Mouse (Mus musculus): ENCODE data around the gene Rab25. TPM values are rescaled to one million over a fixed set of nuclear protein-coding genes. Genes with fewer than 3 reads are reported as not detected.
A peak's percentile ranks its signal among the peaks of the same experiment; 100 is the strongest.

Rab25 gene
- polyA plus RNA-seq, 1 experiment = 0.10 TPM

DNA sequence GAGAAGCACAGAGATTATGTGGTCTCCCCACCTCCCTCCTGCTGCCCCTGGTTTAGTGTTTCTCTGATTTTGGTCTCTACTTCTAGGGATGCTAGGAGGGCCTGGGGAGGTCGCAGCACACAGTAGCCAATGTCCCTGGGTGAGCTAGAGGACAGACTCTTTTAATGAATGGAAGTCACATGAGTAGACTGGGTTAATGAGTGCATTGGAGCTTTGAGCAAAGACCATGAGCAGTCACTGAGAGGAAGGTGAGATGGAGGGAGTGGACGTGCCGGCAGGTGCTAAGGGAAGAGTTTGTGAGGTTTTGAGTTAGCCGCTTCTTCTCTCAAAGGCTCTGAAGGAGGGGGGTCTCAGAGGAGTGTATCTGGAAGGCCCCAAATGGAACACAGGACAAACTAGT is 12.6 kb downstream of the Rab25 start:
- Histone ChIP-seq H3K36me3 (ENCODE audit: control insufficient read depth, insufficient read depth, low read length) (no peaks in the 10 kb centered on the region), H3K4me3 (ENCODE audit: control insufficient read depth, low read depth, low read length) (no peak overlapping the region), H3K27me3 (ENCODE audit: control insufficient read depth, insufficient read depth, low read length) (no peaks in the 10 kb centered on the region; the same call in 1 of the 2 replicates), H3K27ac (ENCODE audit: control insufficient read depth, insufficient read depth, low read depth, low read length) (no peak overlapping the region), H3K4me1 (ENCODE audit: control insufficient read depth, insufficient read depth, low read length) (peaks cover 18% of the 10 kb centered on the region)
- TF ChIP-seq CTCF (IDR thresholded peaks at IDR 0.05; ENCODE audit: control insufficient read depth, insufficient read depth, insufficient replicate concordance, low read depth, low read length) (no peak), POLR2A (IDR thresholded peaks at IDR 0.05; ENCODE audit: control insufficient read depth, low read depth, low read length) (no peak)

GRCm38 (mm10) chr3:88535005-88535404 is 13.1 kb downstream of the Rab25 start:
- no peaks in the 10 kb centered on the region for H3K36me3 ChIP-seq (ENCODE audit: control insufficient read depth, insufficient read depth, low read length)
- no peak for TF ChIP-seq POLR2A (IDR thresholded peaks at IDR 0.05; ENCODE audit: control insufficient read depth, low read depth, low read length)
- TF ChIP-seq CTCF (IDR thresholded peaks at IDR 0.05; ENCODE audit: control insufficient read depth, insufficient read depth, insufficient replicate concordance, low read depth, low read length) = no peak
- H3K4me3 ChIP-seq (ENCODE audit: control insufficient read depth, low read depth, low read length) = no peak overlapping the region
- H3K27me3 ChIP-seq (ENCODE audit: control insufficient read depth, insufficient read depth, low read length) = no peaks in the 10 kb centered on the region; the same call in 1 of the 2 replicates
- no peak overlapping the region for H3K27ac ChIP-seq (ENCODE audit: control insufficient read depth, insufficient read depth, low read depth, low read length)
- H3K4me1 ChIP-seq (ENCODE audit: control insufficient read depth, insufficient read depth, low read length) = peaks cover 20% of the 10 kb centered on the region

GRCm38 (mm10) chr3:88533706-88534105 is 14.4 kb downstream of the Rab25 start:
- Histone ChIP-seq H3K4me3 (ENCODE audit: control insufficient read depth, low read depth, low read length) (no peak overlapping the region), H3K36me3 (ENCODE audit: control insufficient read depth, insufficient read depth, low read length) (no peaks in the 10 kb centered on the region), H3K27me3 (ENCODE audit: control insufficient read depth, insufficient read depth, low read length) (no peaks in the 10 kb centered on the region; the same call in 1 of the 2 replicates), H3K4me1 (ENCODE audit: control insufficient read depth, insufficient read depth, low read length) (peaks cover 20% of the 10 kb centered on the region), H3K27ac (ENCODE audit: control insufficient read depth, insufficient read depth, low read depth, low read length) (no peak overlapping the region)
- TF ChIP-seq POLR2A (IDR thresholded peaks at IDR 0.05; ENCODE audit: control insufficient read depth, low read depth, low read length) (no peak), CTCF (IDR thresholded peaks at IDR 0.05; ENCODE audit: control insufficient read depth, insufficient read depth, insufficient replicate concordance, low read depth, low read length) (no peak)

DNA sequence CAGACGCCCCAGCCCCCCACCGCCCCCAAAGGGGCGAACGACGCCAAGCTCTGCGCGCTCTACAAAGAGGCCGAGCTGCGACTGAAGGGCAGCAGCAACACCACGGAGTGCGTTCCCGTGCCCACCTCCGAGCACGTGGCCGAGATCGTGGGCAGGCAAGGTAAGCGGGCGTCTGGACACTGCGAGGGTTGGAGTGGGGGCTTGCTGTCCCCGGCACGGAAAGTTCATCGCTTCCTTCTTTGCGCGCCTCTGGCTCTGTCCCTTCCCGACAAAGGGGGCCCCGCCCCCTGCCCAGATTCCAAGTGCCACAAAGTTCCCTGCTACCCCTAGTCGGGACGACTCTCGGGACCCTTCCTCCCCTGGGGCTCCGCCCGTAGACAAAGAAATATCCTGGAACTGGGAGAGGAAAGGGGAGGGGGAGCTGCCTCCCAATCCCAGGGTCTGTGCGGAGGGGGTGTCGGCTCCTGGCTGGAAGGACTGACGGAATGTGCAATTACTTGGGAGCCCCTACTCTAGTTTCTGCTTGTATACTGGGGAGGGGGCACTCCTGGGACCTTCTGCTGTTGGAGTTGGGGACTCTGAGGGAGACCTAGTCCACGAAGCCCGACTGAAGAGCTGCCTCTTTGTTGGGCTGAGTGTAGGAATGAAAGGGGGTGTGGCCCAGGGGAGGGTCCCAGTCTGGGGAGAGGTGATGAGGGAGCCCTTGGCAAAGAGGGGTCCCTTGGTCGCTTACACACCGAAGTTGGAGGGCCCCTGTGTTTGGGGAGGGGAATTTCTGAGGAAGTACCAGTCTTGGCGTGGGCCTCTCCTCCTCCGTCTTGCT is 15.2 kb downstream of the Rab25 start:
- H3K27me3 ChIP-seq (ENCODE audit: control insufficient read depth, insufficient read depth, low read length) = no peaks in the 10 kb centered on the region; the same call in 1 of the 2 replicates
- peak overlapping the region; percentile 82 for H3K4me3 ChIP-seq (ENCODE audit: control insufficient read depth, low read depth, low read length)
- H3K27ac ChIP-seq (ENCODE audit: control insufficient read depth, insufficient read depth, low read depth, low read length) = no peak overlapping the region
- H3K4me1 ChIP-seq (ENCODE audit: control insufficient read depth, insufficient read depth, low read length) = peaks cover 20% of the 10 kb centered on the region
- TF ChIP-seq POLR2A (IDR thresholded peaks at IDR 0.05; ENCODE audit: control insufficient read depth, low read depth, low read length) (no peak), CTCF (IDR thresholded peaks at IDR 0.05; ENCODE audit: control insufficient read depth, insufficient read depth, insufficient replicate concordance, low read depth, low read length) (no peak)
- no peaks in the 10 kb centered on the region for H3K36me3 ChIP-seq (ENCODE audit: control insufficient read depth, insufficient read depth, low read length)

DNA sequence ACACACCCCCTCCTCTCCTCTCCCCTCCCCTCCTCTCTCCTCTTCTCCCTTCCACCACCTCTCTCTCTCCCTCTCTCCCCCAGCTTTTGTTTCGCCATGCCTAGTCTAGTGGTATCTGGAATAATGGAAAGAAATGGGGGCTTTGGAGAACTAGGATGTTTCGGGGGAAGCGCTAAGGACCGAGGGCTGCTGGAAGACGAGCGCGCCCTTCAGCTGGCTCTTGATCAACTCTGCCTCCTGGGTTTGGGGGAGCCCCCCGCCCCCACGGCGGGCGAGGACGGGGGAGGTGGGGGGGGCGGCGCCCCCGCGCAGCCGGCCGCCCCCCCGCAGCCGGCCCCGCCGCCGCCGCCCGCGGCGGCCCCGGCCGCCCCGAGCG is 15.8 kb downstream of the Rab25 start, which contains the start of gene Mex3a:
Gene Mex3a (plus strand): TSS at position 97 of the 376 bp plus-strand sequence.
- peak within 1 kb of the TSS; percentile 94 for H3K4me3 ChIP-seq (ENCODE audit: control insufficient read depth, low read depth, low read length)
- H3K27me3 ChIP-seq (ENCODE audit: control insufficient read depth, insufficient read depth, low read length) = no peaks in the 10 kb centered on the region; the same call in 1 of the 2 replicates
- H3K36me3 ChIP-seq (ENCODE audit: control insufficient read depth, insufficient read depth, low read length) = no peaks in the 10 kb centered on the region
- TF ChIP-seq POLR2A (IDR thresholded peaks at IDR 0.05; ENCODE audit: control insufficient read depth, low read depth, low read length) (no peak), CTCF (IDR thresholded peaks at IDR 0.05; ENCODE audit: control insufficient read depth, insufficient read depth, insufficient replicate concordance, low read depth, low read length) (no peak)
- H3K27ac ChIP-seq (ENCODE audit: control insufficient read depth, insufficient read depth, low read depth, low read length) = peak within 1 kb of the TSS; percentile 70
- H3K4me1 ChIP-seq (ENCODE audit: control insufficient read depth, insufficient read depth, low read length) = peaks cover 23% of the 10 kb centered on the region

- TF ChIP-seq CTCF (IDR thresholded peaks at IDR 0.05; ENCODE audit: control insufficient read depth, insufficient read depth, insufficient replicate concordance, low read depth, low read length) = no peak
- no peak; the same call in 1 of the 2 replicates for TF ChIP-seq POLR2A (IDR thresholded peaks at IDR 0.05; ENCODE audit: control insufficient read depth, low read depth, low read length)
- H3K27ac ChIP-seq (ENCODE audit: control insufficient read depth, insufficient read depth, low read depth, low read length) = peak overlapping the region; percentile 70
- no peaks in the 10 kb centered on the region; the same call in 1 of the 2 replicates for H3K27me3 ChIP-seq (ENCODE audit: control insufficient read depth, insufficient read depth, low read length)
- H3K4me1 ChIP-seq (ENCODE audit: control insufficient read depth, insufficient read depth, low read length) = peaks cover 24% of the 10 kb centered on the region
- H3K4me3 ChIP-seq (ENCODE audit: control insufficient read depth, low read depth, low read length) = peak overlapping the region; percentile 94
- H3K36me3 ChIP-seq (ENCODE audit: control insufficient read depth, insufficient read depth, low read length) = no peaks in the 10 kb centered on the region
Observed at GRCm38 (mm10) chr3:88531348-88532298, 16.5 kb downstream of the Rab25 start.

Measured in testis, adult 2 months (tissue).